Mouse (Mus musculus) CH12.LX (cell line): ENCODE measurements around the gene Fcmr. TPM values are rescaled to one million over a fixed set of nuclear protein-coding genes. Genes with fewer than 3 reads are reported as not detected.

Experiments
- DNase-seq: peaks from one replicate; pipeline ENCODE4 v3.0.0-alpha.2; 2013; ENCODE audit errors: extremely low read depth
- H3K27ac ChIP-seq: 2 replicates; pipeline ENCODE4 v1.5.1; 2012; ENCODE audit warnings: low read depth, mild to moderate bottlenecking, control low read depth, moderate library complexity; ENCODE audit not compliant: insufficient read depth
- H3K27me3 ChIP-seq: replicated peaks from 2 replicates; pipeline ENCODE3; 2012; ENCODE audit warnings: inconsistent platforms
- H3K36me3 ChIP-seq, 2 experiments: replicated peaks in 1 of 2; 2 replicates each; pipeline versions ENCODE3 to v1.6.1; 2012; ENCODE audit warnings: inconsistent platforms in 1 of 2, low read length in 1 of 2, mild to moderate bottlenecking in 1 of 2, mixed read lengths in 1 of 2, moderate library complexity in 1 of 2; ENCODE audit not compliant: control insufficient read depth in 1 of 2, insufficient read depth in 1 of 2
- H3K4me1 ChIP-seq, 2 experiments: 2 replicates each; pipeline ENCODE4 v1.6.1; 2012; ENCODE audit warnings: inconsistent platforms in 1 of 2, moderate library complexity in 1 of 2; ENCODE audit not compliant: insufficient read depth in 2 of 2, control insufficient read depth in 1 of 2
- H3K4me2 ChIP-seq: 2 replicates; pipeline ENCODE4 v1.6.1; 2012; ENCODE audit warnings: low read depth, mild to moderate bottlenecking, control low read depth; ENCODE audit not compliant: poor library complexity, insufficient read depth, severe bottlenecking
- H3K4me3 ChIP-seq, 3 experiments: fragments of 150-350 bp in 1 of 3; sonication (generic) in 1 of 3; replicated peaks in 1 of 3; 2 replicates each; pipeline versions ENCODE3 to v1.5.1; 2011 to 2012; ENCODE audit warnings: low read depth in 2 of 3, low read length in 2 of 3, mild to moderate bottlenecking in 2 of 3, moderate library complexity in 2 of 3, control low read depth in 1 of 3, improper control_type of control experiment in 1 of 3, inconsistent platforms in 1 of 3, mixed read lengths in 1 of 3; ENCODE audit not compliant: poor library complexity in 1 of 3
- H3K79me2 ChIP-seq: replicated peaks from 2 replicates; pipeline ENCODE4 v1.6.1; 2012; ENCODE audit warnings: mild to moderate bottlenecking, moderate library complexity; ENCODE audit not compliant: control insufficient read depth, poor library complexity, insufficient read depth, severe bottlenecking; ENCODE audit errors: extremely low read depth
- H3K9ac ChIP-seq: 2 replicates; pipeline ENCODE4 v1.6.1; 2012; ENCODE audit warnings: low read depth, mild to moderate bottlenecking, control low read depth, moderate library complexity; ENCODE audit not compliant: insufficient read depth
- H3K9me3 ChIP-seq: replicated peaks from 2 replicates; pipeline ENCODE3; 2012; ENCODE audit warnings: low read length, inconsistent platforms, mixed read lengths
- BHLHE40 ChIP-seq: IDR thresholded peaks from 2 replicates; pipeline ENCODE4 v1.6.1; 2011; ENCODE audit warnings: mild to moderate bottlenecking, low read depth, low read length, improper control_type of control experiment
- E2F4 ChIP-seq: IDR thresholded peaks from 2 replicates; pipeline ENCODE4 v1.6.1; 2011; ENCODE audit warnings: low read depth, low read length, improper control_type of control experiment; ENCODE audit not compliant: insufficient replicate concordance
- ELF1 ChIP-seq: IDR thresholded peaks from 2 replicates; pipeline ENCODE4 v1.6.1; 2014; ENCODE audit warnings: low read depth, mild to moderate bottlenecking, inconsistent platforms, low read length, improper control_type of control experiment
- EP300 ChIP-seq: IDR thresholded peaks from 2 replicates; pipeline ENCODE4 v1.6.1; 2011; ENCODE audit warnings: low read length, improper control_type of control experiment
- ETS1 ChIP-seq: conservative IDR thresholded peaks from 2 replicates; pipeline ENCODE4 v1.6.1; 2012; ENCODE audit warnings: low read depth, mild to moderate bottlenecking, inconsistent platforms, low read length, improper control_type of control experiment, moderate library complexity
- HCFC1 ChIP-seq: IDR thresholded peaks from 2 replicates; pipeline ENCODE4 v1.6.1; 2012; ENCODE audit warnings: low read depth, mild to moderate bottlenecking, inconsistent platforms, low read length, improper control_type of control experiment
- IRF4 ChIP-seq: IDR thresholded peaks from 2 replicates; pipeline ENCODE4 v1.6.1; 2014; ENCODE audit warnings: low read depth, mild to moderate bottlenecking, inconsistent platforms, low read length, improper control_type of control experiment
- JUN ChIP-seq: IDR thresholded peaks from 2 replicates; pipeline ENCODE4 v1.6.1; 2011; ENCODE audit warnings: low read depth, mild to moderate bottlenecking, low read length, improper control_type of control experiment, moderate library complexity; ENCODE audit not compliant: insufficient read depth
- JUND ChIP-seq: conservative IDR thresholded peaks from 2 replicates; pipeline ENCODE4 v1.6.1; 2011; ENCODE audit warnings: low read depth, low read length, improper control_type of control experiment
- KAT2A ChIP-seq: IDR thresholded peaks from 2 replicates; pipeline ENCODE4 v1.6.1; 2012; ENCODE audit warnings: low read length, improper control_type of control experiment, inconsistent platforms; ENCODE audit not compliant: insufficient replicate concordance
- MAFK ChIP-seq: IDR thresholded peaks from 2 replicates; pipeline ENCODE4 v1.6.1; 2011; ENCODE audit warnings: low read length, improper control_type of control experiment; ENCODE audit not compliant: insufficient replicate concordance
- MAX ChIP-seq: IDR thresholded peaks from 2 replicates; pipeline ENCODE4 v1.6.1; 2011; ENCODE audit warnings: low read length, improper control_type of control experiment
- MAZ ChIP-seq: IDR thresholded peaks from 2 replicates; pipeline ENCODE4 v1.6.1; 2012; ENCODE audit warnings: low read depth, mild to moderate bottlenecking, inconsistent platforms, low read length, improper control_type of control experiment, moderate library complexity
- MXI1 ChIP-seq: IDR thresholded peaks from 2 replicates; pipeline ENCODE4 v1.6.1; 2011; ENCODE audit warnings: mild to moderate bottlenecking, low read depth, low read length, improper control_type of control experiment
- NELFE ChIP-seq: IDR thresholded peaks from 2 replicates; pipeline ENCODE4 v1.6.1; 2011; ENCODE audit warnings: low read depth, low read length, improper control_type of control experiment
- NRF1 ChIP-seq: IDR thresholded peaks from 2 replicates; pipeline ENCODE4 v1.6.1; 2014; ENCODE audit warnings: low read depth, mild to moderate bottlenecking, inconsistent platforms, low read length, improper control_type of control experiment, moderate library complexity
- TBP ChIP-seq: conservative IDR thresholded peaks from 2 replicates; pipeline ENCODE4 v1.6.1; 2011; ENCODE audit warnings: low read depth, low read length, improper control_type of control experiment
- TCF12 ChIP-seq: IDR thresholded peaks from 2 replicates; pipeline ENCODE4 v1.6.1; 2014; ENCODE audit warnings: low read depth, mild to moderate bottlenecking, inconsistent platforms, low read length, improper control_type of control experiment
- USF1 ChIP-seq: IDR thresholded peaks from 2 replicates; pipeline ENCODE4 v1.6.1; 2014; ENCODE audit warnings: low read depth, mild to moderate bottlenecking, inconsistent platforms, low read length, improper control_type of control experiment
- USF2 ChIP-seq: conservative IDR thresholded peaks from 2 replicates; pipeline ENCODE4 v1.6.1; 2011; ENCODE audit warnings: low read depth, low read length, improper control_type of control experiment
- ZKSCAN1 ChIP-seq: IDR thresholded peaks from 2 replicates; pipeline ENCODE4 v1.6.1; 2012; ENCODE audit warnings: low read depth, inconsistent platforms, low read length, improper control_type of control experiment, borderline replicate concordance
- ZNF384 ChIP-seq: IDR thresholded peaks from 2 replicates; pipeline ENCODE4 v1.6.1; 2012; ENCODE audit warnings: low read depth, low read length, improper control_type of control experiment, inconsistent platforms
- dilution Hi-C: fragments of 300-500 bp; cut with MboI; formaldehyde crosslinking; loops from 2 replicates; pipeline ENCODE4 v1.14.3; 2020; ENCODE audit warnings: low sequenced_read_pairs; ENCODE audit not compliant: extremely low pct_unique_long_range_greater_than_20kb, extremely low pct_ligation_motif_present
- in situ Hi-C: fragments of 300-500 bp; cut with MboI; formaldehyde crosslinking; loops from 3 replicates; pipeline ENCODE4 v1.14.3; 2019; ENCODE audit warnings: low sequenced_read_pairs, low pct_ligation_motif_present, low pct_unique_long_range_greater_than_20kb, mixed read lengths
- polyA plus RNA-seq: library from polyadenylated mRNA; unstranded; fragments of >175 nt; gene quantifications from 2 replicates; pipeline ENCODE4 v1.2.1, GENCODE M21; 2012; ENCODE audit warnings: low read depth; ENCODE audit not compliant: insufficient read length
- total RNA-seq, 2 experiments: library from RNA; depleted of rRNA; stranded (reverse); fragments of 300-350 nt in 1 of 2; fragments of >200 nt in 1 of 2; gene quantifications; 2 replicates each; pipeline ENCODE4 v1.2.3; 2012 to 2014

Fcmr gene
- total and polyA plus RNA-seq, 3 experiments, result 0.21 to 0.96 (median 0.56) TPM

- Histone ChIP-seq H3K27ac (no peak overlapping the region), H3K27me3 (no peaks in the 10 kb centered on the region), H3K36me3 (no peaks in the 10 kb centered on the region), H3K79me2 (no peaks in the 10 kb centered on the region), H3K4me1 (peaks cover 0 to 14% of the 10 kb centered on the region in 2 experiments; a peak in 2 of 4 replicates), H3K4me2 (no peak overlapping the region), H3K9me3 (no peaks in the 10 kb centered on the region), H3K9ac (no peak overlapping the region), H3K4me3 (no peak overlapping the region)
- dilution Hi-C loops (no loop called here), in situ Hi-C loops (no loop called here)
- DNase-seq, result no peak
- TF ChIP-seq NELFE, result no peak
- TF ChIP-seq USF1, result no peak
- no peak for TF ChIP-seq ELF1
- no peak for TF ChIP-seq TCF12
- TF ChIP-seq ZKSCAN1, result no peak
- no peak for TF ChIP-seq TBP
- no peak for TF ChIP-seq IRF4
- TF ChIP-seq E2F4, result no peak
- no peak for TF ChIP-seq ETS1
- TF ChIP-seq KAT2A, result no peak
- no peak for TF ChIP-seq MAZ
Measured at GRCm38 (mm10) chr1:130840599-130841379, 24.7 kb upstream of the Fcmr start.

GRCm38 (mm10) chr1:130841621-130842020 lies 23.8 kb upstream of the Fcmr start:
- in situ Hi-C loops (no loop called here), dilution Hi-C loops (no loop called here)
- no peaks in the 10 kb centered on the region for H3K9me3 ChIP-seq
- TF ChIP-seq KAT2A, result no peak
- no peak for TF ChIP-seq MAFK
- no peak for TF ChIP-seq TCF12
- no peak for TF ChIP-seq ETS1
- no peak for TF ChIP-seq USF2
- TF ChIP-seq EP300, result no peak
- no peak for TF ChIP-seq MAZ
- no peak for TF ChIP-seq MAX
- TF ChIP-seq ZNF384, result no peak
- no peak for TF ChIP-seq BHLHE40
- TF ChIP-seq HCFC1, result no peak
- no peak for TF ChIP-seq MXI1
- no peak for TF ChIP-seq NRF1
- no peak for TF ChIP-seq JUND
- TF ChIP-seq JUN, result no peak
- peaks cover 0 to 14% of the 10 kb centered on the region in 2 experiments; a peak in 2 of 4 replicates for H3K4me1 ChIP-seq
- H3K9ac ChIP-seq, result no peak overlapping the region
- no peak overlapping the region for H3K27ac ChIP-seq
- no peaks in the 10 kb centered on the region for H3K79me2 ChIP-seq
- no peak for DNase-seq
- H3K36me3 ChIP-seq, result no peaks in the 10 kb centered on the region
- no peaks in the 10 kb centered on the region for H3K27me3 ChIP-seq
- H3K4me2 ChIP-seq, result no peak overlapping the region
- no peak overlapping the region for H3K4me3 ChIP-seq
